Mouse (Mus musculus) heart, postnatal 0 days (tissue): Measurements from ENCODE around the gene Hist1h3e.

Experiments used
- CTCF ChIP-seq: IDR thresholded peaks from 2 replicates; pipeline ENCODE4 v1.5.1; 2016; ENCODE audit warnings: antibody characterized with exemption, control low read depth, low read depth
- EP300 ChIP-seq: IDR thresholded peaks from 2 replicates; pipeline ENCODE4 v1.6.1; 2016; ENCODE audit warnings: antibody characterized with exemption, low read depth

DNA sequence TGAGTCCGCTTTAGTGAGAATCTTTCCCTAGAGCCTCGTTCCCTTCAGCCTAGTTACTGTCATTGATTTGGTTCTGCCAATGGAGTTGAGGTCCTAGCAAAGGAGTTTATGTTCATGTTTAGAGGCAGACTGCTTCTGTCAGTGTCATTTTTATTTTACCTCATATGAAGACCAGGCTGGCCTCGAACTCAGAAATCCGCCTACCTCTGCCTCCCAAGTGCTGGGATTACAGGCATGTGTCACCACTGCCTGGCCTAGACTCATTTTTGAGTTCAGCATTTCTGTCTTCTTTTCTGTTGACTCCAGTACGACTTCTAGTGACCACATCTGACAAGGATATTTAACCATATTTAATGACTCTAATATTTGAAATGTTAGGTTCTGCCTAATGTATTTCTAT is 46.9 kb downstream of the Hist1h3e start:
- TF ChIP-seq CTCF (no peak), EP300 (no peak)
